Mouse (Mus musculus): ENCODE data around the gene Efcab12. TPM values are rescaled to one million over a fixed set of nuclear protein-coding genes. Genes with fewer than 3 reads are reported as not detected.
A peak's percentile ranks its signal among the peaks of the same experiment; 100 is the strongest.

The Efcab12 gene
- total and polyA plus RNA-seq, 2 experiments: 0.09 to 0.11 TPM

GRCm38 (mm10) chr6:115853091-115853813, 15.0 kb upstream of the Efcab12 start, which contains the start of the genes Mbd4 and Ift122:
Mbd4 (minus strand) TSS chr6:115853371.
Ift122 (plus strand) TSS chr6:115853470.
- Histone ChIP-seq H3K27me3 (ENCODE audit: control insufficient read depth, insufficient read depth, low read length) (no peaks in the 10 kb centered on the region), H3K79me2 (ENCODE audit: control insufficient read depth, insufficient read depth, low read length) (no peaks in the 10 kb centered on the region), H3K4me1 (ENCODE audit: control insufficient read depth, insufficient read depth, low read length) (0 out of 2 replicates have a peak, but pooled peaks cover 2% of the 10 kb centered on the region), H3K9ac (ENCODE audit: low read depth, low read length) (peak within 1 kb of the TSS; percentile 26), H3K36me3 (ENCODE audit: control insufficient read depth, insufficient read depth, low read length) (no peaks in the 10 kb centered on the region), H3K4me3 (ENCODE audit: insufficient read depth, low read depth, low read length) (peak within 1 kb of the TSS; percentile 67), H3K27ac (replicated peaks; ENCODE audit: insufficient read depth, low read depth, low read length) (peak within 1 kb of the TSS; percentile 17; the same call in 1 of the 2 replicates)
- under 1% methylated on average over 51 of the region's 51 CpGs for WGBS
- peak; percentile 77 for TF ChIP-seq CTCF (IDR thresholded peaks at IDR 0.05; ENCODE audit: low read depth, low read length)
- TF ChIP-seq POLR2A (IDR thresholded peaks at IDR 0.05; ENCODE audit: extremely low read depth, insufficient read depth, low read length): no peak
- DNase-seq (ENCODE audit: extremely low read depth, low read depth, low spot score): peak; percentile 95

GRCm38 (mm10) chr6:115852446-115853090, 14.4 kb upstream of the Efcab12 start:
- Histone ChIP-seq H3K9ac (ENCODE audit: low read depth, low read length) (peak overlapping the region; percentile 26; the same call in 1 of the 2 replicates), H3K4me1 (ENCODE audit: control insufficient read depth, insufficient read depth, low read length) (0 out of 2 replicates have a peak, but pooled peaks cover 2% of the 10 kb centered on the region), H3K36me3 (ENCODE audit: control insufficient read depth, insufficient read depth, low read length) (no peaks in the 10 kb centered on the region), H3K79me2 (ENCODE audit: control insufficient read depth, insufficient read depth, low read length) (no peaks in the 10 kb centered on the region), H3K27me3 (ENCODE audit: control insufficient read depth, insufficient read depth, low read length) (no peaks in the 10 kb centered on the region), H3K27ac (replicated peaks; ENCODE audit: insufficient read depth, low read depth, low read length) (peak overlapping the region; percentile 17; the same call in 1 of the 2 replicates), H3K4me3 (ENCODE audit: insufficient read depth, low read depth, low read length) (peak overlapping the region; percentile 54)
- TF ChIP-seq CTCF (IDR thresholded peaks at IDR 0.05; ENCODE audit: low read depth, low read length) (no peak), POLR2A (IDR thresholded peaks at IDR 0.05; ENCODE audit: extremely low read depth, insufficient read depth, low read length) (no peak)
- 11% methylated on average over 20 of the region's 20 CpGs for WGBS
- DNase-seq (ENCODE audit: extremely low read depth, low read depth, low spot score): no peak

GRCm38 (mm10) chr6:115848598-115849304, 10.5 kb upstream of the Efcab12 start:
- Histone ChIP-seq H3K9ac (ENCODE audit: low read depth, low read length) (no peak overlapping the region), H3K27me3 (ENCODE audit: control insufficient read depth, insufficient read depth, low read length) (no peaks in the 10 kb centered on the region), H3K4me3 (ENCODE audit: insufficient read depth, low read depth, low read length) (no peak overlapping the region), H3K79me2 (ENCODE audit: control insufficient read depth, insufficient read depth, low read length) (no peaks in the 10 kb centered on the region), H3K4me1 (ENCODE audit: control insufficient read depth, insufficient read depth, low read length) (peaks cover 4% of the 10 kb centered on the region; the same call in 1 of the 2 replicates), H3K36me3 (ENCODE audit: control insufficient read depth, insufficient read depth, low read length) (no peaks in the 10 kb centered on the region), H3K27ac (replicated peaks; ENCODE audit: insufficient read depth, low read depth, low read length) (no peak overlapping the region)
- DNase-seq (ENCODE audit: extremely low read depth, low read depth, low spot score): no peak
- TF ChIP-seq POLR2A (IDR thresholded peaks at IDR 0.05; ENCODE audit: extremely low read depth, insufficient read depth, low read length) (no peak), CTCF (IDR thresholded peaks at IDR 0.05; ENCODE audit: low read depth, low read length) (no peak)
- WGBS: 87% methylated on average over 10 of the region's 10 CpGs

- Histone ChIP-seq H3K36me3 (ENCODE audit: control insufficient read depth, insufficient read depth, low read length) (no peaks in the 10 kb centered on the region), H3K4me1 (ENCODE audit: control insufficient read depth, insufficient read depth, low read length) (peaks cover 2% of the 10 kb centered on the region; the same call in 1 of the 2 replicates), H3K4me3 (ENCODE audit: insufficient read depth, low read depth, low read length) (no peak overlapping the region), H3K27me3 (ENCODE audit: control insufficient read depth, insufficient read depth, low read length) (no peaks in the 10 kb centered on the region), H3K79me2 (ENCODE audit: control insufficient read depth, insufficient read depth, low read length) (no peaks in the 10 kb centered on the region), H3K9ac (ENCODE audit: low read depth, low read length) (no peak overlapping the region), H3K27ac (replicated peaks; ENCODE audit: insufficient read depth, low read depth, low read length) (no peak overlapping the region)
- WGBS: 23% methylated on average over 8 of the region's 8 CpGs
- peak; percentile 53 for DNase-seq (ENCODE audit: extremely low read depth, low read depth, low spot score)
- TF ChIP-seq CTCF (IDR thresholded peaks at IDR 0.05; ENCODE audit: low read depth, low read length): peak; percentile 57
- TF ChIP-seq POLR2A (IDR thresholded peaks at IDR 0.05; ENCODE audit: extremely low read depth, insufficient read depth, low read length): no peak
These were observed 8.6 kb upstream of the Efcab12 start for GRCm38 (mm10) chr6:115846640-115847411.

GRCm38 (mm10) chr6:115845006-115845405, 6.8 kb upstream of the Efcab12 start:
- Histone ChIP-seq H3K27ac (replicated peaks; ENCODE audit: insufficient read depth, low read depth, low read length) (no peak overlapping the region), H3K4me1 (ENCODE audit: control insufficient read depth, insufficient read depth, low read length) (peaks cover 2% of the 10 kb centered on the region; the same call in 1 of the 2 replicates), H3K27me3 (ENCODE audit: control insufficient read depth, insufficient read depth, low read length) (no peaks in the 10 kb centered on the region), H3K9ac (ENCODE audit: low read depth, low read length) (no peak overlapping the region), H3K36me3 (ENCODE audit: control insufficient read depth, insufficient read depth, low read length) (no peaks in the 10 kb centered on the region), H3K4me3 (ENCODE audit: insufficient read depth, low read depth, low read length) (no peak overlapping the region), H3K79me2 (ENCODE audit: control insufficient read depth, insufficient read depth, low read length) (no peaks in the 10 kb centered on the region)
- TF ChIP-seq CTCF (IDR thresholded peaks at IDR 0.05; ENCODE audit: low read depth, low read length): no peak
- TF ChIP-seq POLR2A (IDR thresholded peaks at IDR 0.05; ENCODE audit: extremely low read depth, insufficient read depth, low read length): no peak
- peak; percentile 58 for DNase-seq (ENCODE audit: extremely low read depth, low read depth, low spot score)
- 37% methylated on average over 4 of the region's 4 CpGs for WGBS

Measured in liver, adult 2 months (tissue).